Mouse (Mus musculus) liver, embryonic 14.5 days (tissue): ENCODE measurements around the gene Tef. TPM values are rescaled to one million over a fixed set of nuclear protein-coding genes. Genes with fewer than 3 reads are reported as not detected.

Experiments
- ATAC-seq: fragments of 200-750 bp; cut with Nextera tagmentation; 2 replicates; pipeline ENCODE4 v1.8.0; 2017; ENCODE audit warnings: moderate number of reproducible peaks, mild to moderate bottlenecking, moderate library complexity; ENCODE audit not compliant: insufficient read depth
- DNase-seq, 3 experiments: peaks; one replicate each; pipeline ENCODE4 v3.0.0-alpha.2; 2012 to 2013; ENCODE audit warnings: low read depth in 3 of 3, low spot score in 3 of 3
- H3K27ac ChIP-seq: fragments of 300-500 bp; sonication (generic); 2 replicates; pipeline ENCODE4 v1.5.1; 2014; ENCODE audit warnings: moderate library complexity, mild to moderate bottlenecking, control low read depth, inconsistent platforms
- H3K27me3 ChIP-seq: fragments of 300-500 bp; sonication (generic); 2 replicates; pipeline ENCODE4 v1.6.1; 2014; ENCODE audit warnings: mild to moderate bottlenecking, low read length, moderate library complexity; ENCODE audit not compliant: control insufficient read depth, insufficient read depth
- H3K36me3 ChIP-seq: fragments of 300-500 bp; sonication (generic); replicated peaks from 2 replicates; pipeline ENCODE4 v1.6.1; 2014; ENCODE audit warnings: low read depth; ENCODE audit not compliant: control insufficient read depth, insufficient read depth
- H3K4me1 ChIP-seq, 2 experiments: fragments of 200-500 bp in 1 of 2; fragments of 300-500 bp in 1 of 2; sonication (generic) in 1 of 2; replicated peaks; 2 replicates each; pipeline ENCODE4 v1.6.1; 2012 to 2014; ENCODE audit warnings: antibody characterized with exemption in 1 of 2, inconsistent platforms in 1 of 2, low read length in 1 of 2; ENCODE audit not compliant: control insufficient read depth in 2 of 2, insufficient read depth in 2 of 2
- H3K4me2 ChIP-seq: fragments of 300-500 bp; sonication (generic); 2 replicates; pipeline ENCODE4 v1.6.1; 2014; ENCODE audit warnings: low read depth, mild to moderate bottlenecking, control low read depth, moderate library complexity
- H3K4me3 ChIP-seq, 2 experiments: fragments of 200-500 bp in 1 of 2; fragments of 300-500 bp in 1 of 2; sonication (generic) in 1 of 2; 2 replicates each; pipeline ENCODE4 v1.5.1; 2012 to 2014; ENCODE audit warnings: low read depth in 2 of 2, low read length in 2 of 2, mild to moderate bottlenecking in 2 of 2, control low read depth in 1 of 2, inconsistent platforms in 1 of 2, moderate library complexity in 1 of 2; ENCODE audit not compliant: insufficient read depth in 1 of 2
- H3K9ac ChIP-seq: fragments of 300-500 bp; sonication (generic); replicated peaks from 2 replicates; pipeline ENCODE4 v1.6.1; 2014; ENCODE audit warnings: mild to moderate bottlenecking, control low read depth, moderate library complexity
- H3K9me3 ChIP-seq: fragments of 300-500 bp; sonication (generic); 2 replicates; pipeline ENCODE4 v1.6.1; 2016; ENCODE audit warnings: low read length, mixed read lengths; ENCODE audit not compliant: control insufficient read depth
- CTCF ChIP-seq: IDR thresholded peaks from 2 replicates; pipeline ENCODE4 v1.5.1; 2016; ENCODE audit warnings: antibody characterized with exemption, low read depth, control low read depth
- EP300 ChIP-seq: IDR thresholded peaks from 2 replicates; pipeline ENCODE4 v1.6.1; 2016; ENCODE audit warnings: antibody characterized with exemption, low read depth
- WGBS: fragments of 180-500 bp; shearing (Covaris S2); extraction: QIAGEN DNeasy Blood & Tissue Kit; methylation state at CpG from one replicate; pipeline ENCODE4 v1.1.7; 2014; ENCODE audit not compliant: insufficient replicate concordance; 5-methylcytosine and 5-hydroxymethylcytosine counted together
- polyA plus RNA-seq, 2 experiments: library from polyadenylated mRNA; depleted of rRNA in 1 of 2; stranded (reverse) in 1 of 2; unstranded in 1 of 2; fragments of >200 nt; fragmentation: Nextera tagmentation in 1 of 2; extraction: Ambion mirVana in 1 of 2; gene quantifications; 2 replicates each; pipeline versions ENCODE4 v1.2.1 to v1.2.3; 2012 to 2014

Tef gene
- polyA plus RNA-seq, 2 experiments, result 2.7 to 5.1 TPM

DNA sequence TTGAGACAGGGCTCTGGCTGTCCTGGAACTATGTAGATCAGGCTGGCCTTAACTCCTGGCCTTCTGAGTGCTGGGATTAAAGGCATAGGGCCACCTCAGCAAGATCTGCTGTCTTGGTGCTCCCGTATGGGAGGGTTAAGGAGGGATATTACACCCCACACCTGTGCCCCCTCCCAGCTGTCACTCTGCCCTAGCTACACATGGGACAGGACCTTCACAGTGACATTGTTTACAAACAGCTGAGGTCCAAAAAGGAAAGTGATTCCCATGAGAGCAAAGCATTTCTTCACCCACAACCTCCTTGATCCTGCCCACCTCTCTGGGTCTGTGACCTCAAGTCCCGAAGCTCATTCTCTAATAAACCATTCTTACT, 27.0 kb downstream of the Tef start:
- Histone ChIP-seq H3K4me2 (no peak overlapping the region), H3K4me3 (no peak overlapping the region), H3K36me3 (no peaks in the 10 kb centered on the region), H3K9me3 (no peaks in the 10 kb centered on the region), H3K4me1 (0 out of 4 replicates have a peak, but pooled peaks cover 0 to 2% of the 10 kb centered on the region in 2 experiments), H3K9ac (no peak overlapping the region), H3K27ac (no peak overlapping the region), H3K27me3 (no peaks in the 10 kb centered on the region; the same call in 1 of the 2 replicates)
- 58% methylated on average over 2 of the region's 2 CpGs for WGBS
- TF ChIP-seq EP300 (no peak), CTCF (no peak)
- DNase-seq (no peak), ATAC-seq (no peak)

DNA sequence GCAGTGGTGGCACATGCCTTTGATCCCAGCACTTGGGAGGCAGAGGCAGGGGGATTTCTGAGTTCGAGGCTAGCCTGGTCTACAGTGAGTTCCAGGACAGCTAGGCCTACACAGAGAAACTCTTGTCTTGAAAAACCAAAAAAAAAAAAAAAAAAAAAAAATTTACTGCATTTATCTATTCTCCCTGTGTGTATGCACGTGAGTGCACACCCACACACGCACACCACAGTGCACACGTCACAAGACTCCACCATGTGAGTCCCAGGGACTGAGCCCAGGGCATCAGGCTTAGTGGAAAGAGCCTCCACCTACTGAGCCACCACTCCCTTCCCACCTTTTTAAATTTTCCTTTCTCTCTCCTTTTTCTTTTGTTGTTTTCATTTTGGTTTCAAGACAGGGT, 28.3 kb downstream of the Tef start:
- WGBS, result 68% methylated on average over 4 of the region's 4 CpGs
- Histone ChIP-seq H3K27me3 (peaks cover 2% of the 10 kb centered on the region), H3K36me3 (no peaks in the 10 kb centered on the region), H3K4me2 (no peak overlapping the region), H3K9ac (no peak overlapping the region), H3K4me3 (no peak overlapping the region), H3K4me1 (peaks cover 0 to 6% of the 10 kb centered on the region in 2 experiments; a peak in 2 of 4 replicates), H3K9me3 (no peaks in the 10 kb centered on the region), H3K27ac (no peak overlapping the region)
- DNase-seq (no peak), ATAC-seq (no peak)
- TF ChIP-seq CTCF (no peak), EP300 (no peak)

DNA sequence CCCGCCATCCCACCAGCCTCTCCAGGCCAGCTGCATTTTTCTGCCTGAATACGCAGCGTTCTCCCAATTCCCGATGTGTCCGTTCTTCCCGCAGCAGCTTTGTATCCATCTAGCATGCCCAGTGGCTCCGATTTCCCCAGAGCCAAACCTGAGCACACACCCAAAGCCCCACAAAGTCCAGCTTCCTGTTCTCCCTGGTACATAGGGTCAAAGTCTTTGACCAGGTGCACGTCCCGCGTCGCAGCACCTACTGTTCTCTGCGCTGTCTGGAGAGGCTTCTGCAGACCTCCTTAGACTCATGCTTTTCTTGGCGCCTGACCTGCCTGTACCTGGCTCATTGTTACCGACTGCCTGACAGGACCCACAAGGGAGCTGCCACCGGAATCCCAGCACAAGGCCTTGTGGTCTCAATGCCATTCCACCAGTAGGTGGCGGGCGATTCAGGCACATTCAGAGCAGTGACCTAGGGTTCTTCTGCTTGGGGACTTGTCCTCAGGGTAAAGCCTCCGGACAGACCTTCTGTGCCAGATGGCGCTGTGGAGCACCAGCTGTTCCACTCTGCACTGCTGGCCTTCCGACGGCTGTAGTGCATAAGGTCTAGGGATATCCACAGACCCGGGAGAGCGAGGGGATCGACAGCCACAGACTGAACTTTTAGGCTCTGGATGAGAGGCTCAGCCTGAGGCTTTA, 29.1 kb downstream of the Tef start:
- 17% methylated on average over 24 of the region's 24 CpGs for WGBS
- Histone ChIP-seq H3K27ac (no peak overlapping the region), H3K4me1 (peaks cover 2 to 8% of the 10 kb centered on the region in 2 experiments; a peak in 3 of 4 replicates), H3K36me3 (no peaks in the 10 kb centered on the region), H3K4me2 (peak overlapping the region; percentile 31), H3K9me3 (no peaks in the 10 kb centered on the region), H3K27me3 (peaks cover 5% of the 10 kb centered on the region), H3K9ac (no peak overlapping the region), H3K4me3 (no peak overlapping the region)
- peak; percentile 87 for ATAC-seq
- peak; percentile 80 to 83 (median 82) for DNase-seq
- TF ChIP-seq EP300, result no peak
- peak; percentile 99 for TF ChIP-seq CTCF

DNA sequence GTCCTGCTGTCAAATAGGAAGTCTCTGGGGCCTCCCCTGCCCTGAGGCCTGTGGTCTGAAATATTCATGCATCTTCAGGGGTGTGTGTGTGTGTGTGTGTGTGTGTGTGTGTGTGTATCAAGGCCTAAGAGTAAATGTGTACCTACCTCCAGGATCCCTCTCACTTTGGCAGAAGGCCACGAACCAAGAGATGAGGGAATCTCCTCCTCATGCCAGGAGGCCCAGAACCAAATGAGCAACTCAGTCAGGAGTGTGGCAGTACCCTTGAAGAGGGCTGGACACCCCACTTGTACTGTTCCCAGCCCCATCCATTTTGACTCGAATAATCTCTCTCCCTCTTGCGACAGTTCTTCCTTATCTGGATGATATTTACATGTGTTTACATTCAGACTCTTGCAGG, 30.0 kb downstream of the Tef start:
- H3K9ac ChIP-seq, result no peak overlapping the region
- peaks cover 5% of the 10 kb centered on the region for H3K27me3 ChIP-seq
- H3K27ac ChIP-seq, result no peak overlapping the region
- peaks cover 2 to 8% of the 10 kb centered on the region in 2 experiments; a peak in 3 of 4 replicates for H3K4me1 ChIP-seq
- TF ChIP-seq CTCF (no peak), EP300 (no peak)
- DNase-seq (no peak), ATAC-seq (no peak)
- no peaks in the 10 kb centered on the region for H3K36me3 ChIP-seq
- H3K9me3 ChIP-seq, result no peaks in the 10 kb centered on the region
- no peak overlapping the region for H3K4me3 ChIP-seq
- H3K4me2 ChIP-seq, result no peak overlapping the region
- 58% methylated on average over 3 of the region's 3 CpGs for WGBS

DNA sequence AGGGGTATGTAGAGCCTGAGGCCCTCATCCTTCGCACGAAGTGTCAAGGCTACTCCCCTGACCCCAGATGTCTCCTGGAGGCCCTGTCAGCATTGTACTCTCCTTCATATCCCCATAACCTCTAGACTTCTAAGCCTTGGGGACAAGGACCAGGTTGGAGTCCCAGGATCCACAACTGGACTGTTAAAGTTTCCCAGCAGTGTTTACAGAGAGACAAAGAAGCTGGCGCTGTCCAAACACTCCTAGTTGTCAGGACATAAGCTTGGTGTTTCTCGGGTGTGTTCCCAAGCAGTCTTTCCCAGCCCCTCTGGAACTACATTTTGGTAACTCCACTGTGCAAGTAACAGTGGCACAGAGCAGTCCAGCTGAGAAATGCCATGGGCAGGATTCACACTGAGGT, 31.3 kb downstream of the Tef start:
- no peaks in the 10 kb centered on the region for H3K36me3 ChIP-seq
- H3K4me2 ChIP-seq, result no peak overlapping the region
- peaks cover 5% of the 10 kb centered on the region for H3K27me3 ChIP-seq
- 66% methylated on average over 4 of the region's 4 CpGs for WGBS
- H3K27ac ChIP-seq, result no peak overlapping the region
- no peak for TF ChIP-seq EP300
- H3K9ac ChIP-seq, result no peak overlapping the region
- H3K4me1 ChIP-seq, result peaks cover 2 to 8% of the 10 kb centered on the region in 2 experiments; a peak in 3 of 4 replicates
- no peak for DNase-seq
- H3K4me3 ChIP-seq, result no peak overlapping the region
- no peak for ATAC-seq
- H3K9me3 ChIP-seq, result no peaks in the 10 kb centered on the region
